Mouse (Mus musculus) forelimb bud, embryonic 11.5 days (tissue): ENCODE measurements at regions not wholly inside any gene's neighbourhood (a gene's known extent, or its start where the extent isn't known, plus 50 kb on each side); places are given as distances from the start of the nearest gene placed in this dataset.

ENCODE experiments used
- DNase-seq: peaks from one replicate; pipeline ENCODE4 v3.0.0-alpha.2; 2012; ENCODE audit warnings: low read depth, low spot score

DNA sequence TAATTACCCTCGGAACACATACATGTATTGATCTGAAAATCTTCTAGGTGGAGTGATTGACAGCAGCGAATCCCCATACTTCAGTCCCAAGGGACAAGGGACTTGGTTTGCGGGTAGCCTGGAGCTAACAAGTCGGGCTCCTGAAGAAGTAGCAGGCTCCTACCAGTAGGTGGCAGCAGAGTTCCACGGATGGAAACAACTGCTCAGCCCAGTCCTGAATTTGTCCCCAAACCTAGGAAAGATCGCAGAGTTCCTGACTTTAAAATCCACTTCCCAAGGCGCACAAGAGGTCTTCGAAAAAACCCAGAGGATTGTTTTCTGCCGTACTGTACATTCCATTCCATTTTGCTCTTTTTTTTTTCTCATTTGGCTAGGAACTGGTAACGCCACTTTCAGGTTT, 169.4 kb downstream of the Arrdc4 start:
- DNase-seq, result peak; percentile 91

GRCm38 (mm10) chr7:68579216-68579615, 169.8 kb downstream of the Arrdc4 start:
- no peak for DNase-seq

GRCm38 (mm10) chr7:68571315-68571714, 177.7 kb downstream of the Arrdc4 start:
- no peak for DNase-seq

- peak; percentile 36 for DNase-seq
These were observed 180.9 kb downstream of the Arrdc4 start for GRCm38 (mm10) chr7:68568127-68568510.

GRCm38 (mm10) chr7:68567452-68568126, 181.5 kb downstream of the Arrdc4 start:
- no peak for DNase-seq

DNA sequence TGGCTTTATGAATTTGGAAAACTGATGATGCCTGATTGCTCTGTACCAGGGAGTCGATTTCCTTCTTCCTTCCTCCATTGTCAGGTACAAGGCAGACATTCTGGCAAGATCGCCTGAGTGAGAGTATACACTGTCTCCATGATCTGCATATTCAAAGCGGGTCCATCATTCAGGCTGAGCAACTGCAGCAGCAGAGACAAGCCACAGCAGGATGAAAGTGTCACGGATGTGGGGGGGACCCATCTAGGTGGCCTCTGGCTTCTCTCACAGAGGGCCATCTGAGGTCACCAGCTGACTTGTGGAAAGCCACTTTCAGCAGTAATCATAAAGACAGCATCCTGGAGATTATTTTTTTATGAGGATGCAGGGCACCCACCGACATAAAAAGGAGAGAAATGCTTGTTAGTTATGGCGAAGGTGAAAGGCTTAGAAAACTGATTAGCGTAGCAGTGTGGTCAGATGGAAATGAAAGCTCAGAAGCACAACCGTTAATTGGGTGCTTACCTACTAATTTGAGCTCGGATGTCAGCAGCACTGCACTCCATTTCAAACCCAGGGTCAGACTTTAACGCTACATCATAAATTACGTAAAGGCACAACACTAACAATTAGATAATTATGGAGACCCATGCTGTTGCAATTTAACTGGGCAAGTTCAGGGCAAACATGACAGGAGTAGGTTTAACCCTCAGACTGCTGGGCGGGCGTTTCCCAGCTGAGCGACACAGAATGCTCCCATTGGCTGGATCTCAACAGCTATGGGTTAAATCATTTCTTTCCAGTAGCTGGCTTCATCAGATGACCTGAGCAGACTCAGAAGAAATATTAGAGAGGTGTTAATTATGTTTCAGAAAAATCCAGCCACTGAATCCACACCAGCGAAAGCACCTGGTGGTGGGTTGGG, 189.3 kb downstream of the Arrdc4 start:
- DNase-seq, result peak; percentile 56

GRCm38 (mm10) chr7:68550330-68550729, 198.7 kb downstream of the Arrdc4 start:
- DNase-seq, result no peak

DNA sequence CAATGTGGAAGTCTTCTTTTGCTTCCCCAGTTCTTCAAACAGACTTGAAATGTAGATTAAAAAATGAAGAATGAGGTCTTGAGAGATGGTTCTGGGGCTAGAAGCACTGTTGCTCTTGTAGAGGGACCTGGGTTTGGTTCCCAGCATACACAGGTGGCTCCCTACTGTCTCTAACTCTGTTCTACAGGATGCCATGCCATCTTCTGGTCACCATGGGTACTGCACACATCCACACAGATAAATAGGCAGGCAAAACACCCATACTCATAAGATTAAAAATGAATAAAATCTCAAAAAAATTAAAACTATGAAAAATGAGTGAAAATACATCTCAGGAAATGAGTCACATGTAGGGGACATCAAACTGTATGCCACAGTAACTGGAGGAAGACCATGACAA, 200.9 kb downstream of the Arrdc4 start:
- no peak for DNase-seq

DNA sequence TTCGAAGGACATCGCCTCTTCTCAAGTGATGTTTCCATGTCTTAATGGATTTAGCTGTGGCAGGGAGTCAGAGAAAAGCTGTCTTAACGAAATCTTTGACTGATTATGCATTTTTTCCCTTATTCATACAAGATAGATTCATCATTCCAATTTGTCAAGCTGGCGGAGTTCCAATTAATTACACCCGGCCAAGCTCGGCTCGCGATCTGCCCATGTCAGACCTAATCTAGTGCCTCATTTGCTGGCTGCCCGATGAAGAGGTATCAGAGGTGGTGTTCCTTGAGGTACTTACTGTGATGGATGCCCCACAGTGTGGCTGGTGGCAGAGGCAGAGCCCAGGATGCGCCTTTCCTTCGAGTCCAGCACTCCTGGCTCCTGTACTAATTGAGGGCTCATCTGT, 204.9 kb downstream of the Arrdc4 start:
- no peak for DNase-seq

GRCm38 (mm10) chr7:68509096-68509495, 235.5 kb downstream of the Fam169b start:
- DNase-seq, result no peak

DNA sequence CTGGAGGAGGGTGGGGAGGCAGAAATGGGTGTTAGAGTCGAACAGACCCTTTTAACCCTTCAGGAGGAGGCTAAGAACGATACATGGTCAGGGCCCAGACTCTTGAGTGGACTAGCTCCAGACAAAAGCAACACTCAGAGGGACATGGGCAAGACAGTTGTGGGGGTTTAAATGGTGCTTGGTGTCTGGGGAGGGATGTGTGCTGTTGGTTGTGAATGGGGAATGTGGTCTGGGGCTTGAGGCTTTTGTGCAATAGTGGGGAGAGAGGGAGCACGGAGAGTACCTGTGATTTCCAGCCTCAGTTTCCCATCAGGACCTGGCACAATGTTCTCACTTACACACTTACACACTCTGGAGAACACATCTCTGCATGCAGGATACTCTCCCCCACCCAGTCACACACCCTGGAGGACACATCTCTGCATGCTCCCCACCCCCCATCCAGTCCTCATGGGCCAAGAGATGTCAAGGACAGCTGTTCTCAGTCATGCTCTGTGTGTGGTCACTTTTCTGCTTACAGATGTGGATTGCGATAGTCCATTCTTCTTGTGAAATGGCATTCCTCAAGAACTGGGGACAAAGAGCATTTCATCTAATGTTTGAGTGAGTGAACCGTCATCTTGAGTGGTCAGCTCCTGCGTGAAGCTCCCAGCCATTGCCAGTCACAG, 217.6 kb downstream of the Fam169b start:
- no peak for DNase-seq

DNA sequence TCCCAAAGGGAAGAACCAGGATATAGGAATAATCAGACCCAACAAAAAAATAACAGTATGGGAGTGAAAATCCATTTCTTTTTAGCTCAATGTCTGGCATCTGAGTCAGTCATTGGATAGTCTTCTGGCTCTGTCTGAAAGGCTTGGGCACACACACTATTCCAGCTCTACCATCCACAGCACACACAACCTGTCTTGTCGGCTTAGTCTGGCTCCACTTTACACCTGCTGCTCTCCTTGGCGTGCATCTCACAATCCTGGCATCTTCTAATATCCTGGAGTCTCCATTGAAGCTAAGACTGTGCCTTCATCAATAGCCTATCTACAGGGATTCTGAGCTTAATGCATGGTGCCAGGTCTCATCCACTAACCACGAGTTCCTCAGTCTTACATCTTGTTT, 213.0 kb downstream of the Fam169b start:
- DNase-seq, result no peak

DNA sequence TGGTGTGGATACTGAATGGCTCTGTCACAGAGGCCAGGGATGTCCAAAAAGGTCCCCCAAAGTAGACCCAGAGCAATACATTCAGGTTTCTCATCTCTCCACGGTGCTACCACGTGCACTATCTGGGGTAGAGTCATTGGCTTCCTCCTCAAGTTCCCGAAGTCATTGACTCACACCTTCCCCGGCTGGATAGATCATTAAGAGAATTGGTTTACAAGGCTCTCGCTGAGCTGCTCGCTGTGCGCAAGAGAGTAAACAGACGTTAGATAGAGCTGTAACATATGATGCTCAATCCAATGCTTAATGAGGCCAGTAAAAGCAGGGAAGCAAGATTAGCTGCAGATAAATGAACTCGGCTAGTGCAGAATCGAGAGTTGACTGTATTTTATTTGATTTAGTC, 208.9 kb downstream of the Fam169b start:
- no peak for DNase-seq

GRCm38 (mm10) chr7:68480770-68481169, 207.1 kb downstream of the Fam169b start:
- DNase-seq, result peak; percentile 68

GRCm38 (mm10) chr7:68480336-68480735, 206.7 kb downstream of the Fam169b start:
- no peak for DNase-seq

- DNase-seq, result no peak
These were observed 204.4 kb downstream of the Fam169b start for GRCm38 (mm10) chr7:68478044-68478443.

- DNase-seq, result no peak
These were observed 199.2 kb downstream of the Fam169b start for GRCm38 (mm10) chr7:68472800-68473199.

DNA sequence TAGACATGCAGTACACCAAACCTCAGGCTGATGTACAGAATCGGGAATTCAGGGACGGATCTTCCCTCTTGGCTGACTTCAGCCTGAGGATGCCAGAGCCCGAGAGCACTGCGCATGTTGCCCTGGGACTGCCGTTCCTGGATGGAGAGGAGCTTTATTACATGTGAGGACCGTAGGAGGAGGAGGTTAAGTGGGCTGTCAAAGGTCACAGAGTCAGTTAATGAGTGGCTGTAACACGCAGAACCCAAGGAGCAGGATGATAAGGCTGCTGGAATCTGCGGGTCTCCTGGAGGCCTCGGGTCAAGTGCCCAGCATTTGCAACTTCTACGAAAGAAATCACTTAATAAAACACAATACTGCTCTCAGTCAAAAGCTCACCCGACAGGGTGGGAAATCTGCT, 197.3 kb downstream of the Fam169b start:
- no peak for DNase-seq

GRCm38 (mm10) chr7:68468574-68468973, 194.9 kb downstream of the Fam169b start:
- DNase-seq, result no peak

DNA sequence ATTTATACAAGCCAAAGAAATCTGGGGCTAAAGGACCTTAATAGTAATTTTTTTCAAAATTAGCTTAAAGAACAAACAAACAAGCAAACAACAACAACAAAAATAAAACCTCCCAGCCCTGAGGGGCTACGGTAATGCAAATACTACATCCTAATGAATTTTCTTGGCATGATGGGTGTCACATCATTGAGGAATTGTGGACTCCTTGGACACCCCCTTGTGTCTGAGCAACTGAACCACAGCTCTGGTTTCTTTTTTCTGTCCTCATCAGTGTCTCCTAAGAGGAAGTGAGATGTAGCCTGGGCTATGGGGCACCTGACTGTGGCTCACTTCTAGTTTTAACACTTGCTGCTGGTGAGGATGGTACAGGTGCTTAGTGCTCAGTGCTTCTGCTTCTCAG, 184.2 kb downstream of the Fam169b start:
- no peak for DNase-seq

DNA sequence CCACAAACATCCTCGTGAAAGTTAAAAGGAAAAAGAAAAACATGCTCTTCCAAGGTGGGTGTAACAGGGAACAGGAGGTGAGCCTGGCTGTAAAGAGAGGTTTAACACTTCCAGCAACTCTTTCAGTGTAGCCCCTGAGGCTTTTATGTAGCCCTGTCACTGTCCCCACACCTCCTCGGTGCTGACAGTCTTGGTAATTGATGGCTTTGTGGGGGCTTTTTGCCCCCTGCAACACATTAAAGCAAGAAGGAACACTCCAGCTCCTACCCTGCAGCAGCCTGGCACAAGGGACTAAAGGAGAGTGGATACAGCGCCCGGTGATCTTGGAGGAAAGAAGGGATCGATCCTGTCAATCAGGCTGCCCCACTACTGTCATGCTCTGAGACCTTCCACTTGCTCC, 181.8 kb downstream of the Fam169b start:
- DNase-seq, result peak; percentile 71

- DNase-seq, result no peak
These were observed 179.5 kb downstream of the Fam169b start for GRCm38 (mm10) chr7:68453028-68453692.
